Mouse (Mus musculus) gastrocnemius, postnatal 25 days (tissue): Measurements from ENCODE around the gene Myl6b. TPM values are rescaled to one million over a fixed set of nuclear protein-coding genes. Genes with fewer than 3 reads are reported as not detected.
"Not testable (repeated sequence)": the region's sequence is repeated elsewhere in the genome, so short reads cannot be mapped to it uniquely, and the experiment has no call there.

Source experiments
- DNase-seq: peaks from one replicate; pipeline ENCODE4 v3.0.0; 2022
- total RNA-seq, 2 experiments: library from RNA; stranded (reverse); gene quantifications; 1 replicate in 1 of 2; 2 replicates in 1 of 2; pipeline ENCODE4 v1.2.3; 2021

Myl6b gene
- total RNA-seq, 2 experiments from 2014 or later: 20.3 to 38.5 TPM

- peak; percentile 95 for DNase-seq
These were observed 4.5 kb downstream of the Myl6b start, which contains the start of gene Myl6 for GRCm38 (mm10) chr10:128493695-128494666. Myl6 (minus strand) TSS chr10:128494145.

GRCm38 (mm10) chr10:128493319-128493694 lies 5.2 kb downstream of the Myl6b start:
- DNase-seq: no peak

GRCm38 (mm10) chr10:128492633-128493311 lies 5.7 kb downstream of the Myl6b start:
- DNase-seq: peak; percentile 68

- DNase-seq: not testable (repeated sequence)
These were observed 6.4 kb downstream of the Myl6b start for GRCm38 (mm10) chr10:128492051-128492450.

- DNase-seq: no peak
These were observed 7.0 kb downstream of the Myl6b start for GRCm38 (mm10) chr10:128491495-128491894.

GRCm38 (mm10) chr10:128490912-128491311 lies 7.6 kb downstream of the Myl6b start:
- DNase-seq: no peak

GRCm38 (mm10) chr10:128490232-128490631 lies 8.3 kb downstream of the Myl6b start:
- DNase-seq: no peak

- no peak for DNase-seq
These were observed 8.7 kb downstream of the Myl6b start for GRCm38 (mm10) chr10:128489785-128490184.

GRCm38 (mm10) chr10:128489380-128489779 lies 9.1 kb downstream of the Myl6b start:
- no peak for DNase-seq

- DNase-seq: no peak
These were observed 9.7 kb downstream of the Myl6b start for GRCm38 (mm10) chr10:128488776-128489175.

GRCm38 (mm10) chr10:128487861-128488712 lies 10.4 kb downstream of the Myl6b start:
- no peak for DNase-seq

GRCm38 (mm10) chr10:128486370-128486769 lies 12.1 kb downstream of the Myl6b start:
- DNase-seq: no peak

GRCm38 (mm10) chr10:128474366-128474765 lies 24.1 kb downstream of the Myl6b start:
- no peak for DNase-seq

GRCm38 (mm10) chr10:128460270-128460630 lies 38.2 kb downstream of the Myl6b start:
- DNase-seq: no peak

GRCm38 (mm10) chr10:128459409-128460269 lies 38.8 kb downstream of the Myl6b start:
- peak; percentile 33 for DNase-seq

GRCm38 (mm10) chr10:128458719-128459408 lies 39.6 kb downstream of the Myl6b start, which contains the start of gene Smarcc2:
Smarcc2 (plus strand) TSS chr10:128459248.
- DNase-seq: peak; percentile 88

GRCm38 (mm10) chr10:128458348-128458718 lies 40.2 kb downstream of the Myl6b start:
- DNase-seq: peak; percentile 80

GRCm38 (mm10) chr10:128457676-128458075 lies 40.8 kb downstream of the Myl6b start:
- DNase-seq: no peak

- peak; percentile 63 for DNase-seq
These were observed 43.2 kb downstream of the Myl6b start for GRCm38 (mm10) chr10:128455280-128455679.

- DNase-seq: no peak
These were observed 44.0 kb downstream of the Myl6b start for GRCm38 (mm10) chr10:128454471-128454870.
